Mouse (Mus musculus) skeletal muscle tissue, adult 2 months (tissue): ENCODE data around the gene Nrxn1.

Experiments
- DNase-seq: peaks from one replicate; pipeline ENCODE4 v3.0.0-alpha.2; 2012; ENCODE audit warnings: low read depth, low spot score

Gene Nrxn1

GRCm38 (mm10) chr17:90443067-90443466 lies 649.8 kb downstream of the Nrxn1 start:
- no peak for DNase-seq

GRCm38 (mm10) chr17:90435836-90436235 lies 657.0 kb downstream of the Nrxn1 start:
- DNase-seq = no peak

- no peak for DNase-seq
These were observed 657.5 kb downstream of the Nrxn1 start for GRCm38 (mm10) chr17:90435371-90435770.

- no peak for DNase-seq
These were observed 662.7 kb downstream of the Nrxn1 start for GRCm38 (mm10) chr17:90430211-90430610.

GRCm38 (mm10) chr17:90425974-90426373 lies 666.9 kb downstream of the Nrxn1 start:
- no peak for DNase-seq

GRCm38 (mm10) chr17:90422591-90422990 lies 670.3 kb downstream of the Nrxn1 start:
- no peak for DNase-seq

GRCm38 (mm10) chr17:90420757-90421156 lies 672.1 kb downstream of the Nrxn1 start:
- no peak for DNase-seq

- DNase-seq = no peak
These were observed 673.3 kb downstream of the Nrxn1 start for GRCm38 (mm10) chr17:90419615-90420014.

GRCm38 (mm10) chr17:90396357-90396756 lies 696.5 kb downstream of the Nrxn1 start:
- DNase-seq = no peak

- DNase-seq = no peak
These were observed 698.3 kb downstream of the Nrxn1 start for GRCm38 (mm10) chr17:90394606-90395005.

GRCm38 (mm10) chr17:90392751-90393150 lies 700.1 kb downstream of the Nrxn1 start:
- no peak for DNase-seq

- DNase-seq = no peak
These were observed 702.3 kb downstream of the Nrxn1 start for GRCm38 (mm10) chr17:90390316-90391212.

- no peak for DNase-seq
These were observed 708.0 kb downstream of the Nrxn1 start for GRCm38 (mm10) chr17:90384856-90385255.

- no peak for DNase-seq
These were observed 710.1 kb downstream of the Nrxn1 start for GRCm38 (mm10) chr17:90382496-90383443.

- DNase-seq = no peak
These were observed 716.3 kb downstream of the Nrxn1 start for GRCm38 (mm10) chr17:90376533-90376932.

- DNase-seq = no peak
These were observed 730.7 kb downstream of the Nrxn1 start for GRCm38 (mm10) chr17:90362169-90362568.

- DNase-seq = no peak
These were observed 743.3 kb downstream of the Nrxn1 start for GRCm38 (mm10) chr17:90349385-90350095.

GRCm38 (mm10) chr17:90346735-90347475 lies 746.0 kb downstream of the Nrxn1 start:
- DNase-seq = no peak

GRCm38 (mm10) chr17:90333445-90333844 lies 759.4 kb downstream of the Nrxn1 start:
- DNase-seq = no peak

GRCm38 (mm10) chr17:90323674-90324073 lies 769.2 kb downstream of the Nrxn1 start:
- DNase-seq = no peak

GRCm38 (mm10) chr17:90272225-90272624 lies 820.6 kb downstream of the Nrxn1 start:
- no peak for DNase-seq
